Mouse (Mus musculus) cortical plate, adult 2 months (tissue): Measurements from ENCODE around the gene Gm28035.

ENCODE experiments used
- CTCF ChIP-seq: fragments of 200-500 bp; IDR thresholded peaks from 2 replicates; pipeline ENCODE4 v1.5.1; 2011; ENCODE audit warnings: mild to moderate bottlenecking, control low read depth, low read length; ENCODE audit not compliant: insufficient read depth; ENCODE audit errors: extremely low read depth
- POLR2A ChIP-seq: fragments of 200-500 bp; IDR thresholded peaks from 2 replicates; pipeline ENCODE4 v1.6.1; 2011; ENCODE audit warnings: mild to moderate bottlenecking, low read length, control low read depth; ENCODE audit not compliant: insufficient read depth; ENCODE audit errors: extremely low read depth

DNA sequence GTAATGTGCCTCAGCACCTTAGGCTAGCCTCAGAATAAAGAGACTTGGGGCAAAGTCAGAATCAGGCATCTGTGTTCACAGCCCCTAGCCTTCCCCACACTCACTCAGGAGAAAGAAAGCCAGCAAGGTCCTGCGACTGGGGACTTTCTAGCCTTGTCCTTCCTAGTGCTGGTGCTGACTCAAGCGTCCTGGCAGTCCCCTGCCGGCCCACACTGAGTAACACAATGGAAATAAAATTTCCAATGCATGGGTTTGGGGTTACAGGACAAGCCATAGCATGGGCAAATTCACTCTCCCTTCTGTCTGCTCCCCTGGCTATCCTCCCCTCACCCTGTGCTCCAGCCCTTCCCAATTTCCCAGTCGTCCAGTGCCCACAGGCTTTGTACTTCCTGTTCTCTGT is 28.0 kb downstream of the Gm28035 start:
- TF ChIP-seq CTCF (no peak), POLR2A (no peak)
